Mouse (Mus musculus): ENCODE data around the gene S100a3.

GRCm38 (mm10) chr3:90607361-90607760, 47.0 kb downstream of the S100a3 start:
- no peak for TF ChIP-seq CTCF (IDR thresholded peaks at IDR 0.05; ENCODE audit: extremely low read depth, insufficient read depth, insufficient read length, insufficient replicate concordance)
- TF ChIP-seq POLR2A (IDR thresholded peaks at IDR 0.05; ENCODE audit: low read depth, low read length), result no peak

All from spleen, adult 2 months (tissue).